Mouse (Mus musculus): ENCODE data around the gene 4921501E09Rik. TPM values are rescaled to one million over a fixed set of nuclear protein-coding genes. Genes with fewer than 3 reads are reported as not detected.
"Not testable (repeated sequence)": the region's sequence is repeated elsewhere in the genome, so short reads cannot be mapped to it uniquely, and the experiment has no call there.

The 4921501E09Rik gene
- not detected in 2 replicates for polyA plus RNA-seq (2015; fragmentation: Nextera tagmentation; extraction: Ambion mirVana)

- H3K4me1 ChIP-seq (replicated peaks), result no peaks in the 10 kb centered on the region
- H3K4me3 ChIP-seq, result no peak within 1 kb of the TSS
- no peak for ATAC-seq (ENCODE audit: low FRiP score)
- WGBS, result 52% methylated on average over 1 of the region's 1 CpGs
- no peak within 1 kb of the TSS for H3K4me2 ChIP-seq
- no peak within 1 kb of the TSS for H3K27ac ChIP-seq
- no peaks in the 10 kb centered on the region for H3K9me3 ChIP-seq
- H3K36me3 ChIP-seq, result no peaks in the 10 kb centered on the region
- H3K27me3 ChIP-seq, result 0 out of 2 replicates have a peak, but pooled peaks cover 6% of the 10 kb centered on the region
- no peak within 1 kb of the TSS for H3K9ac ChIP-seq
These were observed at the start of gene 4921501E09Rik for GRCm38 (mm10) chr17:33067958-33068357. 4921501E09Rik (minus strand) TSS chr17:33068058.

- Histone ChIP-seq H3K9ac (no peak overlapping the region), H3K9me3 (no peaks in the 10 kb centered on the region), H3K4me3 (no peak overlapping the region), H3K27ac (no peak overlapping the region), H3K4me1 (replicated peaks) (peaks cover 16% of the 10 kb centered on the region), H3K4me2 (no peak overlapping the region), H3K36me3 (peaks cover 8% of the 10 kb centered on the region), H3K27me3 (no peaks in the 10 kb centered on the region)
- ATAC-seq (ENCODE audit: low FRiP score), result no peak
- 95% methylated on average over 2 of the region's 2 CpGs for WGBS
These were observed 29.5 kb upstream of the 4921501E09Rik start for GRCm38 (mm10) chr17:33097396-33097795.

- Histone ChIP-seq H3K4me2 (peak overlapping the region; percentile 70), H3K4me3 (peak overlapping the region; percentile 71), H3K27ac (peak overlapping the region; percentile 89), H3K36me3 (peaks cover 8% of the 10 kb centered on the region), H3K9ac (peak overlapping the region; percentile 82), H3K27me3 (no peaks in the 10 kb centered on the region), H3K9me3 (no peaks in the 10 kb centered on the region), H3K4me1 (replicated peaks) (peaks cover 23% of the 10 kb centered on the region)
- ATAC-seq (ENCODE audit: low FRiP score), result peak; percentile 72
- 3% methylated on average over 31 of the region's 31 CpGs for WGBS
These were observed 24.7 kb upstream of the 4921501E09Rik start for GRCm38 (mm10) chr17:33092391-33093193.

- Histone ChIP-seq H3K36me3 (peaks cover 8% of the 10 kb centered on the region), H3K27me3 (peaks cover 1% of the 10 kb centered on the region; the same call in 1 of the 2 replicates), H3K9me3 (no peaks in the 10 kb centered on the region), H3K4me3 (peak overlapping the region; percentile 71; the same call in 1 of the 2 replicates), H3K27ac (peak overlapping the region; percentile 89; the same call in 1 of the 2 replicates), H3K4me2 (peak overlapping the region; percentile 70), H3K4me1 (replicated peaks) (peaks cover 23% of the 10 kb centered on the region), H3K9ac (no peak overlapping the region)
- WGBS, result 64% methylated on average over 1 of the region's 1 CpGs
- no peak for ATAC-seq (ENCODE audit: low FRiP score)
These were observed 23.8 kb upstream of the 4921501E09Rik start for GRCm38 (mm10) chr17:33091630-33092029.

GRCm38 (mm10) chr17:33089220-33089949 is 21.5 kb upstream of the 4921501E09Rik start, which contains the start of gene Zfp563:
Zfp563 (plus strand) TSS chr17:33089310.
- Histone ChIP-seq H3K9ac (peak within 1 kb of the TSS; percentile 77), H3K36me3 (no peaks in the 10 kb centered on the region), H3K27ac (peak within 1 kb of the TSS; percentile 90), H3K4me1 (replicated peaks) (peaks cover 18% of the 10 kb centered on the region), H3K4me3 (peak within 1 kb of the TSS; percentile 60), H3K27me3 (peaks cover 6% of the 10 kb centered on the region; the same call in 1 of the 2 replicates), H3K9me3 (no peaks in the 10 kb centered on the region), H3K4me2 (peak within 1 kb of the TSS; percentile 67)
- 6% methylated on average over 34 of the region's 34 CpGs for WGBS
- ATAC-seq (ENCODE audit: low FRiP score), result peak; percentile 92

- no peaks in the 10 kb centered on the region for H3K36me3 ChIP-seq
- H3K4me1 ChIP-seq (replicated peaks), result no peaks in the 10 kb centered on the region
- 0 out of 2 replicates have a peak, but pooled peaks cover 6% of the 10 kb centered on the region for H3K27me3 ChIP-seq
- H3K4me3 ChIP-seq, result no peak overlapping the region
- H3K9ac ChIP-seq, result no peak overlapping the region
- no peak for ATAC-seq (ENCODE audit: low FRiP score)
- no peak overlapping the region for H3K27ac ChIP-seq
- no peak overlapping the region for H3K4me2 ChIP-seq
- no peaks in the 10 kb centered on the region for H3K9me3 ChIP-seq
- WGBS, result 0% methylated on average over 1 of the region's 1 CpGs
These were observed 4.9 kb downstream of the 4921501E09Rik start for GRCm38 (mm10) chr17:33063001-33063400.

GRCm38 (mm10) chr17:33058791-33059190 is 9.1 kb downstream of the 4921501E09Rik start:
- Histone ChIP-seq H3K9ac (no peak overlapping the region), H3K4me3 (no peak overlapping the region), H3K4me1 (replicated peaks) (no peaks in the 10 kb centered on the region), H3K27ac (no peak overlapping the region), H3K9me3 (no peaks in the 10 kb centered on the region), H3K36me3 (no peaks in the 10 kb centered on the region), H3K27me3 (no peaks in the 10 kb centered on the region), H3K4me2 (no peak overlapping the region)
- no peak for ATAC-seq (ENCODE audit: low FRiP score)
- 4% methylated on average over 1 of the region's 1 CpGs for WGBS

GRCm38 (mm10) chr17:33032900-33033891 is 34.7 kb downstream of the 4921501E09Rik start, which contains the start of gene Zfp763:
Zfp763 (minus strand) TSS chr17:33033402.
- Histone ChIP-seq H3K4me2 (peak within 1 kb of the TSS; percentile 59), H3K9me3 (no peaks in the 10 kb centered on the region), H3K27me3 (no peaks in the 10 kb centered on the region), H3K9ac (peak within 1 kb of the TSS; percentile 95), H3K36me3 (peaks cover 6% of the 10 kb centered on the region; the same call in 1 of the 2 replicates), H3K27ac (peak within 1 kb of the TSS; percentile 94), H3K4me1 (replicated peaks) (peaks cover 7% of the 10 kb centered on the region), H3K4me3 (peak within 1 kb of the TSS; percentile 85)
- peak; percentile 100 for ATAC-seq (ENCODE audit: low FRiP score)
- 3% methylated on average over 27 of the region's 27 CpGs for WGBS

GRCm38 (mm10) chr17:33032376-33032775 is 35.5 kb downstream of the 4921501E09Rik start:
- H3K27me3 ChIP-seq, result no peaks in the 10 kb centered on the region
- 11% methylated on average over 9 of the region's 10 CpGs for WGBS
- ATAC-seq (ENCODE audit: low FRiP score), result no peak
- peak overlapping the region; percentile 95 for H3K9ac ChIP-seq
- peak overlapping the region; percentile 85 for H3K4me3 ChIP-seq
- peaks cover 4% of the 10 kb centered on the region; the same call in 1 of the 2 replicates for H3K9me3 ChIP-seq
- H3K36me3 ChIP-seq, result peaks cover 10% of the 10 kb centered on the region
- 0 out of 2 replicates have a peak overlapping the region, but pooled peaks have one; percentile 94 for H3K27ac ChIP-seq
- peaks cover 7% of the 10 kb centered on the region for H3K4me1 ChIP-seq (replicated peaks)
- peak overlapping the region; percentile 59 for H3K4me2 ChIP-seq

GRCm38 (mm10) chr17:33020434-33020833 is 47.4 kb downstream of the 4921501E09Rik start:
- not testable (repeated sequence) for H3K9ac ChIP-seq; H3K4me1 ChIP-seq (replicated peaks); H3K4me3 ChIP-seq; H3K4me2 ChIP-seq; H3K27me3 ChIP-seq; ATAC-seq (ENCODE audit: low FRiP score); H3K27ac ChIP-seq
- peaks cover 87% of the 10 kb centered on the region for H3K36me3 ChIP-seq
- H3K9me3 ChIP-seq, result peaks cover 76% of the 10 kb centered on the region
